Comparison of ENCODE assay signal across 26 mouse cellular contexts in genomic region chr6:145435156-145435555, GRCm38 (mm10).
DNase-seq lines count a peak whose midpoint lies in the region; ATAC-seq and TF ChIP-seq lines count a peak whose summit lies in the region.
"Had no signal": no experiment of that assay in that cellular context is flagged by ENCODE, and none has a peak within 500 bp of the region (broad histone marks: within the 10 kb centered on the region; RNA-seq: fewer than 3 reads in every experiment).

No protein-coding gene starts in this region.

- no peak for TF ChIP-seq POLR2A in heart, adult 2 months (IDR thresholded peaks at IDR 0.05; ENCODE audit: insufficient read depth, low read depth, low read length)

- intact Hi-C loops in heart, adult 2 months (cut with DNase I): no loop called here

- H3K4me2 ChIP-seq in heart, embryonic 15.5 days: no peak overlapping the region
- H3K4me2 ChIP-seq: embryonic facial prominence, embryonic 13.5 days; forebrain, embryonic 13.5 days; hindbrain, embryonic 13.5 days; liver, embryonic 13.5 days; lung, embryonic 14.5 days; midbrain, embryonic 13.5 days had no signal

- H3K9me3 ChIP-seq in heart, embryonic 15.5 days (replicated peaks): no peaks in the 10 kb centered on the region
- H3K9me3 ChIP-seq: embryonic facial prominence, embryonic 13.5 days; forebrain, embryonic 13.5 days; hindbrain, embryonic 13.5 days; liver, embryonic 13.5 days; megakaryocyte, embryonic 14.5 days; midbrain, embryonic 13.5 days had no signal

- no peaks in the 10 kb centered on the region for H3K36me3 ChIP-seq in heart, adult 2 months (ENCODE audit: control insufficient read depth, insufficient read depth, low read length)
- no peaks in the 10 kb centered on the region for H3K36me3 ChIP-seq in heart, embryonic 15.5 days
- H3K36me3 ChIP-seq: embryonic facial prominence, embryonic 13.5 days; G1E; hindbrain, embryonic 13.5 days; liver, embryonic 13.5 days; midbrain, embryonic 13.5 days had no signal

- no peak for ATAC-seq in heart, embryonic 15.5 days (replicated peaks; ENCODE audit: insufficient number of reproducible peaks, insufficient read depth, low FRiP score, low read depth)
- no peak for ATAC-seq in monocyte, adult 5-6 weeks (replicated peaks; ENCODE audit: insufficient number of reproducible peaks, low FRiP score, low TSS enrichment, poor library complexity, severe bottlenecking)
- ATAC-seq: forebrain, embryonic 13.5 days; midbrain, embryonic 13.5 days had no signal

- no peak overlapping the region for H3K9ac ChIP-seq in heart, adult 2 months (ENCODE audit: low read depth, low read length)
- no peak overlapping the region for H3K9ac ChIP-seq in heart, embryonic 15.5 days
- H3K9ac ChIP-seq: embryonic facial prominence, embryonic 13.5 days; forebrain, embryonic 13.5 days; hindbrain, embryonic 13.5 days; liver, embryonic 13.5 days; lung, embryonic 14.5 days; midbrain, embryonic 13.5 days had no signal

- DNase-seq in heart, adult 11 months: peak; percentile 83
- DNase-seq in heart, adult 2 months: no peak
- no peak for DNase-seq in heart, adult 8-10 months (ENCODE audit: low spot score)
- DNase-seq in NIH3T3 (ENCODE audit: low read depth) (peak; percentile 45), ZHBTc4 (ENCODE audit: low read depth, low spot score) (peak; percentile 23)
- DNase-seq: B cell, adult 2 months; cerebellum, adult 2 months; cerebellum, postnatal 25 days; gastrocnemius, adult 2 months; kidney, adult 11 months; liver, embryonic 13.5 days; lung, embryonic 14.5 days; lung, postnatal 36 days had no signal

- H3K4me1 ChIP-seq in heart, adult 2 months (ENCODE audit: control insufficient read depth, insufficient read depth, low read length): peaks cover 7% of the 10 kb centered on the region
- H3K4me1 ChIP-seq in heart, embryonic 15.5 days (replicated peaks): peaks cover 33% of the 10 kb centered on the region
- H3K4me1 ChIP-seq: liver, embryonic 13.5 days; megakaryocyte, embryonic 14.5 days had no signal

- no peak overlapping the region for H3K4me3 ChIP-seq in heart, adult 2 months
- no peak overlapping the region for H3K4me3 ChIP-seq in heart, embryonic 15.5 days
- H3K4me3 ChIP-seq: embryonic facial prominence, embryonic 13.5 days; erythroblast, embryonic 14.5 days; forebrain, embryonic 13.5 days; gastrocnemius, adult 2 months; hindbrain, embryonic 13.5 days; left cerebral cortex, adult 2 months; liver, embryonic 13.5 days; megakaryocyte, embryonic 14.5 days; midbrain, embryonic 13.5 days had no signal

- WGBS in heart, adult 2 months: 60% methylated on average over 1 of the region's 1 CpGs
- WGBS in heart, embryonic 15.5 days: 71% methylated on average over 1 of the region's 1 CpGs

- H3K79me2 ChIP-seq in heart, adult 2 months (replicated peaks; ENCODE audit: control insufficient read depth, insufficient read depth, low read length): no peaks in the 10 kb centered on the region

- no peak for TF ChIP-seq CTCF in heart, adult 2 months (IDR thresholded peaks at IDR 0.05)

- no peak overlapping the region for H3K27ac ChIP-seq in heart, adult 2 months
- H3K27ac ChIP-seq in heart, embryonic 15.5 days: 0 out of 2 replicates have a peak overlapping the region, but pooled peaks have one; percentile 26
- H3K27ac ChIP-seq: embryonic facial prominence, embryonic 13.5 days; forebrain, embryonic 13.5 days; gastrocnemius, adult 2 months; hindbrain, embryonic 13.5 days; kidney, postnatal 0 days; left cerebral cortex, adult 2 months; liver, embryonic 13.5 days; midbrain, embryonic 13.5 days; stomach, postnatal 0 days had no signal

- no peak for TF ChIP-seq EP300 in heart, adult 2 months (IDR thresholded peaks at IDR 0.05; ENCODE audit: insufficient read depth, low read depth, low read length)

- no peaks in the 10 kb centered on the region for H3K27me3 ChIP-seq in heart, adult 2 months (ENCODE audit: control insufficient read depth, insufficient read depth, low read length)
- H3K27me3 ChIP-seq in heart, embryonic 15.5 days: no peaks in the 10 kb centered on the region
- H3K27me3 ChIP-seq: CH12.LX; embryonic facial prominence, embryonic 13.5 days; forebrain, embryonic 13.5 days; hindbrain, embryonic 13.5 days; liver, embryonic 13.5 days; midbrain, embryonic 13.5 days had no signal

Comparison
In these comparisons a context has a peak if more than half of its experiments do, and no peak if none do; other contexts are left out.
1. DNase-seq: peak in heart, adult 11 months (single experiment), NIH3T3 (single experiment) and ZHBTc4 (single experiment); none in heart, adult 2 months (0 of 2) and heart, adult 8-10 months (single experiment).